Mouse (Mus musculus): Measurements from ENCODE around the gene Plekhs1. TPM values are rescaled to one million over a fixed set of nuclear protein-coding genes. Genes with fewer than 3 reads are reported as not detected.
A peak's percentile ranks its signal among the peaks of the same experiment; 100 is the strongest.
"Not testable (repeated sequence)": the region's sequence is repeated elsewhere in the genome, so short reads cannot be mapped to it uniquely, and the experiment has no call there.

The Plekhs1 gene
- polyA plus RNA-seq, 1 experiment from 2014 or later = 1.0 TPM

DNA sequence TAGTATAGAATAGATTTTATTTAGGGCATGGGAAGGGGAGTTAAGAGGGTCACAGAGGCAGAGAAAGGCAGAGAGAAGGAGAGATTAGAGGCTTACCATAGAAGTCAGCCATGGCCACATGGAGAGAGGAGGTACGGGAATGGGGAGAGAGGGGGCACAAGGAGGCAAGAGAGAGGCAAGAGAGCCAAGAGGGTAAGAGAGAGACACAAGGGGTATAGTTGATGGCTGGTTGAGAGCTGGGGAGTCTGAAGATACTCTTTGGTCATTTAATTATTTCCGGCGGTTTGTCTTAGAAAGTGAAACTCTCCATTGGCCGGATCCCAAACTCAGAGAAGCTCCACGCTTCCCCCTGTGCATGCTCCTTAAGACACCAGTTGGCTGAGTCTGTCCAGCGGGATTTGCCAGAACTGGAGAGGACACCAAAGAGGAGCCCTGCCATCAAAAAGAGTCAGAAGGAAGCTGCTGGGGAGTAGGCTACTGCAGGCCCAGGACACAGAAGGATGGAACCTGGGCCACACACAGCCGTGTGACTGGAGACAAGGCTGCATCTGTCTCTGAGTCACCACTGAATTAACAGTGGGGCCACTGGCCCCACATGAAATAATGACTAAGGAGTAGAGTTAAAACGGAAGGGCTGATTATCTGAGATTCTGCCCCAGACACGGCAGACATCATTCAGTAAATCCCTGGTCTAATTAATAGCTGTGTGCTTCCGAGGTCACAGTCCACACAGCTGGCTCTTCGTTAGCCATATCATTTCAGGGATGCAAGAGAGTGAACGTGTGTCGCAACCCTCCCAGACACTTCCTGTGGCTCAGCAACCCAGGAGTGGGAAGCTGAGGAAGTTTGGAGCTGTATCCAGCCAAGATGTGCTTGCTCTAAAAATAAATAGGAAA, 24.2 kb downstream of the Plekhs1 start:
- DNase-seq = peak; percentile 79
- no peak overlapping the region for H3K9ac ChIP-seq
- H3K4me1 ChIP-seq (ENCODE audit: insufficient read depth) = peaks cover 13% of the 10 kb centered on the region
- no peaks in the 10 kb centered on the region for H3K27me3 ChIP-seq (ENCODE audit: insufficient read depth, low read length)
- H3K4me3 ChIP-seq (ENCODE audit: low read depth, low read length) = no peak overlapping the region
- peak; percentile 82 for ATAC-seq (ENCODE audit: insufficient read depth)
- 42% methylated on average over 13 of the region's 13 CpGs for WGBS
- H3K36me3 ChIP-seq (ENCODE audit: insufficient read depth) = no peaks in the 10 kb centered on the region
- H3K27ac ChIP-seq (ENCODE audit: low read depth) = peak overlapping the region; percentile 63; the same call in 1 of the 2 replicates
- H3K4me2 ChIP-seq = no peak overlapping the region
- no peak for TF ChIP-seq CTCF (IDR thresholded peaks at IDR 0.05; ENCODE audit: low read depth)
- no peaks in the 10 kb centered on the region for H3K9me3 ChIP-seq (ENCODE audit: low read depth, low read length)

DNA sequence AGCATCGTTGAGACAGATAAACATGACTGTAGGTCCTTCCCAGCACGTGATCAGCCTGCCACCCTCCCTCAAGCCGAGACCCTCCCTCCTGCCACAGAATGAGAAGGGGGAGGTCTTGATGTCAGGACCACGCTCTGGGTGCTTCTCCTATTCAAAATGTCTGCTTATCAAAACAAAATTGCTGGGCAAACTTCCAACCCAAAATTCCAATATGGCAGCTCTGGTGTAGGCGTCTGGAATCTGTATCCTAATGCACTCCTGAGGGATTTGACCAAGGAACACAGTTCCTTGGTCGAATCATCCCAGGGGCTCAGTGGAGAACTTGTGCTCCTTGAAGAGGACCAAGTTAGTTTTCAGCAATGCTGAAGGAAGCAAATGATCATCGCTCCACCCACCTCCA, 25.5 kb downstream of the Plekhs1 start:
- H3K4me2 ChIP-seq = no peak overlapping the region
- H3K4me1 ChIP-seq (ENCODE audit: insufficient read depth) = peaks cover 13% of the 10 kb centered on the region
- no peaks in the 10 kb centered on the region for H3K27me3 ChIP-seq (ENCODE audit: insufficient read depth, low read length)
- H3K9ac ChIP-seq = no peak overlapping the region
- 53% methylated on average over 7 of the region's 7 CpGs for WGBS
- ATAC-seq (ENCODE audit: insufficient read depth) (no peak), DNase-seq (peak; percentile 76)
- no peak for TF ChIP-seq CTCF (IDR thresholded peaks at IDR 0.05; ENCODE audit: low read depth)
- H3K36me3 ChIP-seq (ENCODE audit: insufficient read depth) = no peaks in the 10 kb centered on the region
- H3K9me3 ChIP-seq (ENCODE audit: low read depth, low read length) = no peaks in the 10 kb centered on the region
- H3K27ac ChIP-seq (ENCODE audit: low read depth) = no peak overlapping the region; the same call in 1 of the 2 replicates
- no peak overlapping the region for H3K4me3 ChIP-seq (ENCODE audit: low read depth, low read length)

- DNase-seq (no peak), ATAC-seq (ENCODE audit: insufficient read depth) (no peak)
- Histone ChIP-seq H3K4me3 (ENCODE audit: low read depth, low read length) (no peak overlapping the region), H3K27me3 (ENCODE audit: insufficient read depth, low read length) (no peaks in the 10 kb centered on the region), H3K9me3 (ENCODE audit: low read depth, low read length) (no peaks in the 10 kb centered on the region), H3K9ac (no peak overlapping the region), H3K4me1 (ENCODE audit: insufficient read depth) (peaks cover 13% of the 10 kb centered on the region), H3K36me3 (ENCODE audit: insufficient read depth) (no peaks in the 10 kb centered on the region), H3K4me2 (no peak overlapping the region), H3K27ac (ENCODE audit: low read depth) (no peak overlapping the region)
- TF ChIP-seq CTCF (IDR thresholded peaks at IDR 0.05; ENCODE audit: low read depth) = no peak
- 90% methylated on average over 2 of the region's 2 CpGs for WGBS
These were observed 25.9 kb downstream of the Plekhs1 start for GRCm38 (mm10) chr19:56487339-56487738.

- Histone ChIP-seq H3K27ac (ENCODE audit: low read depth) (no peak overlapping the region), H3K4me1 (ENCODE audit: insufficient read depth) (peaks cover 10% of the 10 kb centered on the region), H3K9ac (no peak overlapping the region), H3K4me3 (ENCODE audit: low read depth, low read length) (no peak overlapping the region), H3K27me3 (ENCODE audit: insufficient read depth, low read length) (no peaks in the 10 kb centered on the region), H3K9me3 (ENCODE audit: low read depth, low read length) (no peaks in the 10 kb centered on the region), H3K36me3 (ENCODE audit: insufficient read depth) (no peaks in the 10 kb centered on the region), H3K4me2 (no peak overlapping the region)
- 76% methylated on average over 6 of the region's 6 CpGs for WGBS
- no peak for TF ChIP-seq CTCF (IDR thresholded peaks at IDR 0.05; ENCODE audit: low read depth)
- no peak for ATAC-seq (ENCODE audit: insufficient read depth)
- DNase-seq = no peak
These were observed 28.2 kb downstream of the Plekhs1 start for GRCm38 (mm10) chr19:56489601-56490000.

DNA sequence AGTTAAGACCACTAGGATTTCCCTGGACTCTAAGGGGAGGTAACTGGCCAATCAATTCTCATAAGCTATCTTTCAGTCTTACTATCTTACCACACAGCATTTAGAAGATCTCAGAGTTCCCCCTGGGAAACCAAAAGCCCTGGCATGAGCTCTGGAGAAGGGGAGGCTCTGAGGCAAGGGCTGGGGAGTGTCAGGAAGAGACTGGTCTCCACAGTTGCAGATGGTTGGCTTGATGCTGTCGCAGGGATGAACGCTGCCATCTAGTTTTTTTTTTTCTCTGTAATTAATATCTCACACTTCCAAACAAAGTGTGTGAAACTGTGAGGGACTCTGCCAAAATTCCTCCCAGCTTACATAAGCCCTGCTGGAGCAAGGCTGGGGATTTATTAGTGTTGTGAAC, 32.7 kb downstream of the Plekhs1 start:
- not testable (repeated sequence) for DNase-seq; H3K27ac ChIP-seq (ENCODE audit: low read depth); ATAC-seq (ENCODE audit: insufficient read depth); H3K27me3 ChIP-seq (ENCODE audit: insufficient read depth, low read length); H3K36me3 ChIP-seq (ENCODE audit: insufficient read depth); H3K4me3 ChIP-seq (ENCODE audit: low read depth, low read length); H3K9me3 ChIP-seq (ENCODE audit: low read depth, low read length); H3K4me1 ChIP-seq (ENCODE audit: insufficient read depth); H3K4me2 ChIP-seq; H3K9ac ChIP-seq
- no CpG with 5 or more reads among the region's 2 CpGs for WGBS

- H3K9me3 ChIP-seq (ENCODE audit: low read depth, low read length); H3K4me3 ChIP-seq (ENCODE audit: low read depth, low read length); DNase-seq; H3K27ac ChIP-seq (ENCODE audit: low read depth); H3K27me3 ChIP-seq (ENCODE audit: insufficient read depth, low read length); ATAC-seq (ENCODE audit: insufficient read depth); H3K4me2 ChIP-seq; H3K36me3 ChIP-seq (ENCODE audit: insufficient read depth); H3K9ac ChIP-seq; H3K4me1 ChIP-seq (ENCODE audit: insufficient read depth): not testable (repeated sequence)
- WGBS = no CpG with 5 or more reads among the region's 5 CpGs
These were observed 41.6 kb downstream of the Plekhs1 start for GRCm38 (mm10) chr19:56503069-56503468.

- no CpG with 5 or more reads among the region's 5 CpGs for WGBS
- not testable (repeated sequence) for H3K9me3 ChIP-seq (ENCODE audit: low read depth, low read length); H3K4me3 ChIP-seq (ENCODE audit: low read depth, low read length); H3K27me3 ChIP-seq (ENCODE audit: insufficient read depth, low read length); H3K36me3 ChIP-seq (ENCODE audit: insufficient read depth); H3K9ac ChIP-seq; ATAC-seq (ENCODE audit: insufficient read depth); DNase-seq; H3K4me2 ChIP-seq; H3K4me1 ChIP-seq (ENCODE audit: insufficient read depth); H3K27ac ChIP-seq (ENCODE audit: low read depth)
These were observed 42.1 kb downstream of the Plekhs1 start for GRCm38 (mm10) chr19:56503525-56503924.

DNA sequence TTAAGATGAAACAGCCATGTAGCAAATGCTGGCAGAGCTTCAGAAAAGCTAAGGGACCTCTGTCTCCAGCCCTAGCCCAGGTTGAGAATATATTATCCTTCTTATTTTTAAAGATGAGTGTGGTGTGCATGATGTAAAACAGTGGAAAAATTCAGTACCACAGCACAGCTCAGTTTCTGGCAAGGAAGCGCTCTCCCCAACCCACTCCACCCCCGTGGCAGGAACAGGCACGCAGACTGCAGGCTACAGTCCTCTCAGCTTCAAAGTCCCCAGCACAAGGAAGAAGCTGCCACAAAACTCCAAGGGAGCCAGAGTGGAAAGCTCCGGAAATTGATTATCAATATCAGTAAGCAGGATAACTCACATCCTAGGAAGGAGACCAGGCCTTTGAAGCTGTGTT, 49.8 kb downstream of the Plekhs1 start:
- WGBS = no CpG with 5 or more reads among the region's 4 CpGs
- not testable (repeated sequence) for DNase-seq; H3K9me3 ChIP-seq (ENCODE audit: low read depth, low read length); H3K36me3 ChIP-seq (ENCODE audit: insufficient read depth); H3K4me3 ChIP-seq (ENCODE audit: low read depth, low read length); H3K27me3 ChIP-seq (ENCODE audit: insufficient read depth, low read length); H3K4me2 ChIP-seq; H3K9ac ChIP-seq; H3K4me1 ChIP-seq (ENCODE audit: insufficient read depth); H3K27ac ChIP-seq (ENCODE audit: low read depth)
- peak; percentile 76 for ATAC-seq (ENCODE audit: insufficient read depth)

DNA sequence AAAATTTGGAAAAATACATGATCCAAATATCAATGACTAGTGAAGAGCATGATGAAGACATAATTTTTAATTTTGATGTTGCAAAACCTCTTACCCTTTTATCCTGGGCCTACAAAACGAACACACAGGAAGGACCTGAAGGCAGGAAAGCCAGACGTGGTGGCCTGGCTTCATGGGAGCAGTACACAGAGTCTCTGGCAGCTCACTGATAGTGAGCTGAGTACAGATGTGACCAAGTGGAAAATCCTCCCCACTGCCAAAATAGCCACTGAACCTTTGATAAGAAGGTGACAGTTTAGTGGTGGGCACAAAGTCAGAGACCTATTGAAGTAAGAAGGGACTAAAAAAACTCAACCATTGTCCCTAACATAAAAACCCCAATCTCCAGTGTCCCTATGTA, 52.1 kb downstream of the Plekhs1 start:
- not testable (repeated sequence) for H3K27ac ChIP-seq (ENCODE audit: low read depth); H3K4me3 ChIP-seq (ENCODE audit: low read depth, low read length); H3K4me2 ChIP-seq; H3K36me3 ChIP-seq (ENCODE audit: insufficient read depth); H3K27me3 ChIP-seq (ENCODE audit: insufficient read depth, low read length); H3K4me1 ChIP-seq (ENCODE audit: insufficient read depth); H3K9ac ChIP-seq; DNase-seq; ATAC-seq (ENCODE audit: insufficient read depth); H3K9me3 ChIP-seq (ENCODE audit: low read depth, low read length)
- WGBS = no CpG with 5 or more reads among the region's 2 CpGs

GRCm38 (mm10) chr19:56519408-56519807, 58.0 kb downstream of the Plekhs1 start:
- WGBS = no CpG with 5 or more reads among the region's 7 CpGs

More at GRCm38 (mm10) chr19:56519408-56519807, 58.0 kb downstream of the Plekhs1 start:
- DNase-seq; H3K27me3 ChIP-seq (ENCODE audit: insufficient read depth, low read length); H3K27ac ChIP-seq (ENCODE audit: low read depth); H3K4me3 ChIP-seq (ENCODE audit: low read depth, low read length); H3K36me3 ChIP-seq (ENCODE audit: insufficient read depth); H3K4me2 ChIP-seq; H3K9ac ChIP-seq; H3K9me3 ChIP-seq (ENCODE audit: low read depth, low read length); ATAC-seq (ENCODE audit: insufficient read depth); H3K4me1 ChIP-seq (ENCODE audit: insufficient read depth): not testable (repeated sequence)
